Mouse (Mus musculus): Measurements from ENCODE around the gene Pdcd6ip. TPM values are rescaled to one million over a fixed set of nuclear protein-coding genes. Genes with fewer than 3 reads are reported as not detected.

Pdcd6ip gene
- polyA plus RNA-seq, 1 experiment from 2014 or later: 41.9 TPM

DNA sequence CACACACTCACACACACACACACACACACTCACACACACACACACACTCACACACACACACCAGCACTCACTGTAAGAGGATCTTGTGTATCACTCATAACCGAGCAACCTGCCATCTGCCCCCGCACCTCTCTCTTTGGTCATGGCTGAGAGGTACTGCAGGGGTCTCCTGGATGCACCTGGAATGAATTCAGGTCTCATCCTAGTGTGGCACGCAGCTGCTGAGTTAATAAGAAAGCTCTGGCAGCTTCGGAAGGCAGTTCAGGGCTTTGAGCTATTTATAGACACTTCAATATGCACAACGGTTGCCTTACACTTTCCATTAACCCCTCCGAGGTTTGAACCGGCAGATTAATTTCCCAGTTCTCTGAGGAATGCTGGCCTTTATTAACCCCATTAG is 73.1 kb downstream of the Pdcd6ip start:
- 0 out of 2 replicates have a peak overlapping the region, but pooled peaks have one; percentile 37 for H3K27ac ChIP-seq (replicated peaks)
- H3K9ac ChIP-seq (replicated peaks): no peak overlapping the region
- no peaks in the 10 kb centered on the region for H3K36me3 ChIP-seq
- H3K4me1 ChIP-seq: peaks cover 11% of the 10 kb centered on the region
- no peaks in the 10 kb centered on the region for H3K9me3 ChIP-seq
- H3K4me3 ChIP-seq: no peak overlapping the region
- H3K27me3 ChIP-seq: no peaks in the 10 kb centered on the region
- no peak for ATAC-seq (replicated peaks)
- 32% methylated on average over 7 of the region's 7 CpGs for WGBS
- no peak overlapping the region for H3K4me2 ChIP-seq (replicated peaks)

GRCm38 (mm10) chr9:113633168-113633744 is 74.8 kb downstream of the Pdcd6ip start:
- Histone ChIP-seq H3K9me3 (no peaks in the 10 kb centered on the region), H3K27ac (replicated peaks) (0 out of 2 replicates have a peak overlapping the region, but pooled peaks have one; percentile 21), H3K9ac (replicated peaks) (no peak overlapping the region), H3K4me1 (peaks cover 19% of the 10 kb centered on the region), H3K4me2 (replicated peaks) (no peak overlapping the region), H3K4me3 (no peak overlapping the region), H3K36me3 (no peaks in the 10 kb centered on the region), H3K27me3 (no peaks in the 10 kb centered on the region)
- no peak for ATAC-seq (replicated peaks)
- WGBS: 63% methylated on average over 8 of the region's 8 CpGs

DNA sequence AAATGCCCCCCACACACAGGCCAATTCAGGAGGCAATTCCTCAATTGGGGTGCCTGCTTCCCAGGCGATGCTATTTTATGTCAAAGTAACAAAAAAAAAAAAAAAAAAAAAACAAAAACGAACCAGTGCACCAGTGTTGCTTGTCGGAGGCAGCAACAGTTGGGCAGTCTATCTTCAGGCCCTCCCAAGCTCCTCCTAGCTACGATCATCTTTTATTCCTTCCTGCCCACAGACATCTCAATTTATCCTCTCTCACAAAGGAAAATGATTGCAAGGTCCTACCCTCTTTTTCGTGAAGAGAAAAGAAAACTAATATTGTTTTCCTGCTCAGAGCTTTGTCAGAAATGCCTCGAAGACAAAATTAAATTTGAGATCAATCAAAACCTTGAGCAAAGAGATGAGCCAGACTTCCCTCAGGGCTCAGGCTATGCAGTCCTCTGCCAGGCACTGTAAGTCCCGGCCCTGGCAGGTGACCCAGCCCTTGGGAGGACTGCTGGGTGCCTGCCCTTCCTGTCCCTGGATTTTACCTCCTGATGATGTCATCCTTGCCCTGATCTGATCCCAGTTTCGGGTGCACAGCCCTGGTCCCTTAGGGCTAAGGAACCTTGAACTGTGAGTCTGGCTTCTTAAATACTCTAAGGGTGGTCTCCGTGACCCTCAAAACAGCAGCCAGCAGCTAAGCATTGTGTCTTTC is 75.6 kb downstream of the Pdcd6ip start:
- Histone ChIP-seq H3K4me1 (peaks cover 19% of the 10 kb centered on the region), H3K9me3 (no peaks in the 10 kb centered on the region), H3K27me3 (no peaks in the 10 kb centered on the region), H3K9ac (replicated peaks) (no peak overlapping the region), H3K27ac (replicated peaks) (no peak overlapping the region), H3K4me3 (no peak overlapping the region), H3K36me3 (no peaks in the 10 kb centered on the region), H3K4me2 (replicated peaks) (no peak overlapping the region)
- ATAC-seq (replicated peaks): no peak
- 72% methylated on average over 9 of the region's 9 CpGs for WGBS

DNA sequence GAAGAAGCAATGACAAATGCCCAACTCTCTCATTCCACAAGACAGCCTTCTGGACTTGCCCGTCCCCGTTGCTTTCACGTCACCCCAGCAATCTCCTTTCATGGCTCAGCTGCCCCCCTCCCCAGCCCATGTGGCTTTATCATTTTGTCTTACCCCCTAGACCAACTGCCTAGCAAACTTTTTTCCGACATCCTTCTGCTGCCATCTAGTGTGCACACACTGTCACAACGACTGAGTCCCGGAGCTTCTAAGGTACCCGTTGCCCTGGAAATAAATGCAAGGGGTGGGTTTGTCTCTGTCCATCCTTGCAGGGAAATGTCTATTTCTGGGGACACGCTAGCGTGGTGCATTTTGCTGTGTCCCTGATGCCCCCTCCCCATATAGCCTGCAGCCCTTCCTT is 78.4 kb downstream of the Pdcd6ip start:
- Histone ChIP-seq H3K9me3 (no peaks in the 10 kb centered on the region), H3K27me3 (no peaks in the 10 kb centered on the region), H3K4me3 (no peak overlapping the region), H3K4me2 (replicated peaks) (no peak overlapping the region), H3K27ac (replicated peaks) (peak overlapping the region; percentile 32; the same call in 1 of the 2 replicates), H3K4me1 (peaks cover 26% of the 10 kb centered on the region), H3K36me3 (no peaks in the 10 kb centered on the region), H3K9ac (replicated peaks) (peak overlapping the region; percentile 27; the same call in 1 of the 2 replicates)
- 4% methylated on average over 9 of the region's 9 CpGs for WGBS
- ATAC-seq (replicated peaks): peak; percentile 62

GRCm38 (mm10) chr9:113629191-113629590 is 78.9 kb downstream of the Pdcd6ip start:
- ATAC-seq (replicated peaks): peak; percentile 26
- peak overlapping the region; percentile 32; the same call in 1 of the 2 replicates for H3K27ac ChIP-seq (replicated peaks)
- H3K9me3 ChIP-seq: no peaks in the 10 kb centered on the region
- H3K4me2 ChIP-seq (replicated peaks): no peak overlapping the region
- WGBS: 76% methylated on average over 11 of the region's 11 CpGs
- H3K4me3 ChIP-seq: no peak overlapping the region
- H3K9ac ChIP-seq (replicated peaks): no peak overlapping the region
- H3K4me1 ChIP-seq: peaks cover 26% of the 10 kb centered on the region
- H3K27me3 ChIP-seq: no peaks in the 10 kb centered on the region
- no peaks in the 10 kb centered on the region for H3K36me3 ChIP-seq

GRCm38 (mm10) chr9:113628780-113629179 is 79.3 kb downstream of the Pdcd6ip start:
- Histone ChIP-seq H3K27ac (replicated peaks) (peak overlapping the region; percentile 32; the same call in 1 of the 2 replicates), H3K4me3 (no peak overlapping the region), H3K4me1 (peaks cover 25% of the 10 kb centered on the region), H3K9me3 (no peaks in the 10 kb centered on the region), H3K27me3 (no peaks in the 10 kb centered on the region), H3K9ac (replicated peaks) (no peak overlapping the region), H3K4me2 (replicated peaks) (no peak overlapping the region), H3K36me3 (no peaks in the 10 kb centered on the region)
- ATAC-seq (replicated peaks): no peak
- WGBS: 90% methylated on average over 1 of the region's 1 CpGs

DNA sequence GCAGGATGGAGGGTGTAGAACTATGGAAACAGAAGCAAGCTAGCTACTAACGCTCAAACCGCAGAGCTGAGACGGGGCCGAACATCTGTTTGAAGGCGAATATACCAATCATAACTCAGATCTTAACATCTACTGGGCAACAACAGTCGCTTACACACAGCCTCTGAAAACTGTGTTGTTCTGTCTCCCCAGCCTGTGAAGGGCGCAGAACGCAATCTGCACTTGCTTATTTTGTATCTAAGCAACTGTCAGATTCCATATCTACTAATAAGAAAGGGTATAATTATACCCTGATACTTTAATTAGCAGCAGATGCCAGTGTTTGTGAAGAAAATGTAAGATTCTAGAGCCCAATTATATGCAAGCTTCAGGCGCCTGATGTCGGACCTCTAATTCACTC is 81.3 kb downstream of the Pdcd6ip start:
- no peaks in the 10 kb centered on the region for H3K27me3 ChIP-seq
- peaks cover 19% of the 10 kb centered on the region for H3K4me1 ChIP-seq
- no peak overlapping the region for H3K4me2 ChIP-seq (replicated peaks)
- no peaks in the 10 kb centered on the region for H3K9me3 ChIP-seq
- no peaks in the 10 kb centered on the region for H3K36me3 ChIP-seq
- no peak overlapping the region for H3K4me3 ChIP-seq
- no peak overlapping the region for H3K9ac ChIP-seq (replicated peaks)
- WGBS: 62% methylated on average over 10 of the region's 10 CpGs
- peak; percentile 39; the same call in 1 of the 2 replicates for ATAC-seq (replicated peaks)
- H3K27ac ChIP-seq (replicated peaks): peak overlapping the region; percentile 83

DNA sequence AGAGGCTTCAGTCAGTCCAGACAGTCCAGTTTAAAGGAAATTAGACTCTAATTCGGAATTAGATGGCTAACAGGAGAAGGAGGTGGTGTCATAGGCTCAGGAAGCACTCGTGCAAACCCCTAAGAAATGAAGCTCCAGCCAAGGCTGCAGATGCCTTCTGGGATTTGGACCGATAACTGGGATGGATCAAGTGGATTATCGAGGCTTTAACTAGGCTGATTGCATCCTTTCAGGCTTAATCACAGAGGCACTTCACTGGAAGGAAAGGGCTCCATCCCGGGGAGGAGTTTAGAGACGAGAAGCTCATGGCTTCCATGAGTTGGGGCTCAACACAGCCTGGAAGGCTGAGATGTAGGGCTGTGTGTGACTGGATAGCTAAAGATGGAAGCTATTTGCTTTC is 84.0 kb downstream of the Pdcd6ip start:
- Histone ChIP-seq H3K4me3 (no peak overlapping the region), H3K4me1 (peaks cover 12% of the 10 kb centered on the region), H3K36me3 (no peaks in the 10 kb centered on the region), H3K4me2 (replicated peaks) (no peak overlapping the region), H3K27me3 (no peaks in the 10 kb centered on the region), H3K9ac (replicated peaks) (no peak overlapping the region), H3K27ac (replicated peaks) (no peak overlapping the region), H3K9me3 (no peaks in the 10 kb centered on the region)
- WGBS: 58% methylated on average over 6 of the region's 6 CpGs
- ATAC-seq (replicated peaks): no peak

- WGBS: 88% methylated on average over 6 of the region's 6 CpGs
- H3K4me2 ChIP-seq (replicated peaks): no peak overlapping the region
- H3K9ac ChIP-seq (replicated peaks): no peak overlapping the region
- ATAC-seq (replicated peaks): no peak
- H3K27me3 ChIP-seq: no peaks in the 10 kb centered on the region
- H3K4me1 ChIP-seq: no peaks in the 10 kb centered on the region
- no peaks in the 10 kb centered on the region for H3K36me3 ChIP-seq
- H3K27ac ChIP-seq (replicated peaks): no peak overlapping the region
- no peak overlapping the region for H3K4me3 ChIP-seq
- no peaks in the 10 kb centered on the region for H3K9me3 ChIP-seq
Observed at GRCm38 (mm10) chr9:113617081-113617480, 91.0 kb downstream of the Pdcd6ip start.

GRCm38 (mm10) chr9:113610776-113611175 is 97.3 kb downstream of the Pdcd6ip start:
- Histone ChIP-seq H3K36me3 (no peaks in the 10 kb centered on the region), H3K4me1 (peaks cover 5% of the 10 kb centered on the region; the same call in 1 of the 2 replicates), H3K4me3 (no peak overlapping the region), H3K9ac (replicated peaks) (no peak overlapping the region), H3K27me3 (no peaks in the 10 kb centered on the region), H3K9me3 (no peaks in the 10 kb centered on the region), H3K27ac (replicated peaks) (no peak overlapping the region), H3K4me2 (replicated peaks) (no peak overlapping the region)
- ATAC-seq (replicated peaks): no peak
- WGBS: 77% methylated on average over 7 of the region's 7 CpGs

DNA sequence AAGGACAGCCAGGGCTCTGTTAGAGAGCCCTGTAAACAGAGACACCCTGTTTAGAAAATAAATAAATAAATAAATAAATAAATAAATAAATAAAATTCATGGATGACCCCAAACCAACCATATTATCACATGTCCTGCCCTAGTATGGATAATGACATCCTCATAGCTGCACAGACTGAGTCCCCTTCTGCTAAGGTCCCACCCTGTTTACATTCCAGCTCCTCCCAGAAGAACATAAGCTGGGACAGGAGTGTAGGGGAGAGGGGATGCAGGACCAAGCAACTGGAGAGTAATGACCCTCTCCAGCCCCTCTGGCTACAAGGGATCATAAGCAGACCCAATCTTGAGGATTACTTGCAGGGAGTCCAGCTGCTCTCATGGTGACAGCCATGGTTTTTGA is 105.9 kb downstream of the Pdcd6ip start:
- Histone ChIP-seq H3K27me3 (no peaks in the 10 kb centered on the region), H3K4me3 (no peak overlapping the region), H3K9me3 (no peaks in the 10 kb centered on the region), H3K9ac (replicated peaks) (no peak overlapping the region), H3K36me3 (no peaks in the 10 kb centered on the region), H3K27ac (replicated peaks) (no peak overlapping the region), H3K4me1 (peaks cover 5% of the 10 kb centered on the region; the same call in 1 of the 2 replicates), H3K4me2 (replicated peaks) (no peak overlapping the region)
- ATAC-seq (replicated peaks): no peak
